Mouse (Mus musculus) ES-E14 (cell line): ENCODE results near the gene Gucy1a1.

Source experiments
- CHD2 ChIP-seq: IDR thresholded peaks from 2 replicates; pipeline ENCODE4 v1.6.1; 2014; ENCODE audit warnings: mild to moderate bottlenecking, low read depth, low read length, inconsistent platforms
- HCFC1 ChIP-seq: IDR thresholded peaks from 2 replicates; pipeline ENCODE4 v1.6.1; 2012; ENCODE audit warnings: low read length, inconsistent platforms, borderline replicate concordance; ENCODE audit not compliant: insufficient read depth
- MAFK ChIP-seq: IDR thresholded peaks from 2 replicates; pipeline ENCODE4 v1.6.1; 2014; ENCODE audit warnings: mild to moderate bottlenecking, low read depth, low read length, inconsistent platforms; ENCODE audit not compliant: insufficient read depth
- ZC3H11A ChIP-seq: IDR thresholded peaks from 2 replicates; pipeline ENCODE4 v1.6.1; 2012; ENCODE audit warnings: low read depth, mild to moderate bottlenecking, inconsistent platforms, low read length, borderline replicate concordance
- ZNF384 ChIP-seq: IDR thresholded peaks from 2 replicates; pipeline ENCODE4 v1.6.1; 2012; ENCODE audit warnings: low read depth, low read length, inconsistent platforms

GRCm38 (mm10) chr3:82145126-82145901, at the start of gene Gucy1a1:
- TF ChIP-seq MAFK (no peak), HCFC1 (no peak), ZNF384 (no peak), CHD2 (no peak), ZC3H11A (no peak)
